Mouse (Mus musculus): ENCODE results near the gene Ccdc184. TPM values are rescaled to one million over a fixed set of nuclear protein-coding genes. Genes with fewer than 3 reads are reported as not detected.
A peak's percentile ranks its signal among the peaks of the same experiment; 100 is the strongest.

Ccdc184 gene
- under 1 TPM; 0.41 to 0.84 (median 0.66) TPM for total RNA-seq (2022)

DNA sequence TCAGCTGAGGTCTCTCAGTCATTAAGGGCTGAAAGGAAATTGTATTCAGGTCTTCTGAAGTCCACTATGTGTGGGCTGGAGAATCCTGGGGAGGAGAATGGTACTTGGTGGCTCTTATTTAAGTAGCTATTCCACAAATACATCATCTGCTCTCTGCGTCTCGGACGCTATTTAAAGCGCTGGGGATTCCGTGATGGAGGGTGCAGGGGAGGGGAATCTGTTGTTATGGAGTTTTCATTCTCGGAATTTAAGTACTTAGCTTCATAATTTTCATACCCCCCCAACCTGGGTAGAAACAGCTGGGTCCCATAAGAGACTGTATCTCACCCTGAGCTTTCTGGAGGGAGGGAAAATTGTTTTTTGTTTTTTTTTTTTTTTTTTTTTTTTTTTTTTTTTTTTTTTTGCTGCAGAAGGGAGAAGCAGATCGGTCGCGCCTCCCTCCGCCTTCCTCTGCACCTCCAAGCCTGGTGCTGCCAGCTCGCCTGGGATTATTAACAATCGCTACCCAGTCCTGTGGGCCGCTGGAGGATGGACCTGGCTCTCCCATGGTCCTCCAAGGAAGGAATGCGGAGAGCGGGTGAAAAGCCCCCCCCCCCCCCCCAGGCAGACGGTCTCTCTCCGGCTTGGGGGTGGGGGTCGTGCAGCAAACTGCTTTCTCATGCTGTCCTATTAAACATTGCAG, at the start of gene Ccdc184:
Gene Ccdc184 (plus strand): TSS at position 196 of the 682 bp plus-strand sequence.
- no peak for DNase-seq (ENCODE audit: low spot score)

DNA sequence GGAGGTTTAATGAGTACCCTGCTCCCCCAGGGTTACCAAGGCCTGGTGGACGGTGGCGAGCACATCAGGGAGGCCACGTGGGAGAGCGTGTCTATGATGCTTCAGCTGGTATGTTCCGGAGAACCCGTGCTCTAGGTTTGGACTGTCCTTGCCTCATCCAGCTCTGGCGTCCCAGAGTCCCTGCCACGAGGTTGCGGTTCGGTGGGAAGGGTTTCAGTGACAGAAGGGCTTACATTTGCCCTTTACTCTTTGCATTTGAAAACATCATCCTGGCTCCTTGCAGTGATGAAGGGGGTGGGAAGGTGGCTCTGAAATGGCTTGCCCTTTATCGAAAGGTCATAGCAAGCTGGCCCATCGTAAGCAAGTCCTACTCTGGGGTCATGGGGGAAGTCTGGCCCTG, 47.6 kb upstream of the Ccdc184 start:
- DNase-seq (ENCODE audit: low spot score): no peak

DNA sequence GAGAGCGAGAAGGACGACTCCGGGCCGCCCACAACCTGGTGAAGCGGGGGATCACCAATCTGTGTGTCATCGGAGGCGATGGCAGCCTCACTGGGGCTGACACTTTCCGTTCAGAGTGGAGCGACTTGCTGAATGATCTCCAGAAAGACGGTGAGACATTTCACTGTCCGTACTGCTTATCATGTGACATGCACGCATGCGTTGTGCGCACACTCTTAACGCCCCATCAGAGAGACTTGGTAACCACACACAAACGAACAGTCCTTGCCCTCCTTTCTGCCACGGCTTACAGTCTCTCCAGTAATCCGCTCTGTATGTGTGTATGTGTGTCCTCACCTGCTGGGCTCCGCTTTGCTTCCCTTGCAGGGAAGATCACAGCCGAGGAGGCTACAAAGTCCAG, 46.1 kb upstream of the Ccdc184 start:
- no peak for DNase-seq (ENCODE audit: low spot score)

DNA sequence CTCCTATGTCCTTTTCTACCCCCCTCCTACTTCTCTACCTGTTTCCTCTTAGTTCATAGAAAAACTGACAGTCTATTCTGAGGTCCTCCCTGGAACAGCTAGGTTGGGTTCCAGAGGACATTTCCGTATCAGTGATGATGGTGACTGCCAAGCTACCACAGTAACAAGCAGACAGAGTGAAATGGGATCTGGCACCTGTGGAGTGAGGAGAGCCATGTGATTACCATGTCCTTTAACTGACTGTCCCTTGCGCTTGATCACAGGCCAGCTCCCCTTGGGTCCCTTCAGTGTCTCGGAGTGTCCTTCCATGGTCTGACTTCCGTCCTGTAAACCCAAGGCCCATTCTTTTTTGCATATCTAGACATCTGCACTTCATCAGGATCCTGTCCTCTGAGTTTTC, 36.0 kb upstream of the Ccdc184 start:
- peak; percentile 65 for DNase-seq (ENCODE audit: low spot score)

DNA sequence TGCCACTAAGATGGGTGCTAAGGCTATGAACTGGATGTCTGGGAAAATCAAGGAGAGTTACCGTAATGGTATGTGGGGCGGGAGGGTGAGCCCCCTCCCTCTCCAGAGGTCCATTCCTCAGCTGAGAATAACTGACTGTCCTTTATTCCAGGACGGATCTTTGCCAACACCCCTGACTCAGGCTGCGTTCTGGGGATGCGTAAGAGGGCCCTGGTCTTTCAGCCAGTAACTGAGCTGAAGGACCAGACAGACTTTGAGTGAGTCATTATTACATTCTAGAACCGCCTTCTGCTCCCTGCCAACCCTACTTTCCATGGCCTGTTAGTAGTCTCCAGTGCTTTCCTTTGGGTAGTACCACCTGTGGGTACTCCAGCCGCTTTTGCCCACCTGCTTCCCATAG, 35.5 kb upstream of the Ccdc184 start:
- DNase-seq (ENCODE audit: low spot score): no peak

DNA sequence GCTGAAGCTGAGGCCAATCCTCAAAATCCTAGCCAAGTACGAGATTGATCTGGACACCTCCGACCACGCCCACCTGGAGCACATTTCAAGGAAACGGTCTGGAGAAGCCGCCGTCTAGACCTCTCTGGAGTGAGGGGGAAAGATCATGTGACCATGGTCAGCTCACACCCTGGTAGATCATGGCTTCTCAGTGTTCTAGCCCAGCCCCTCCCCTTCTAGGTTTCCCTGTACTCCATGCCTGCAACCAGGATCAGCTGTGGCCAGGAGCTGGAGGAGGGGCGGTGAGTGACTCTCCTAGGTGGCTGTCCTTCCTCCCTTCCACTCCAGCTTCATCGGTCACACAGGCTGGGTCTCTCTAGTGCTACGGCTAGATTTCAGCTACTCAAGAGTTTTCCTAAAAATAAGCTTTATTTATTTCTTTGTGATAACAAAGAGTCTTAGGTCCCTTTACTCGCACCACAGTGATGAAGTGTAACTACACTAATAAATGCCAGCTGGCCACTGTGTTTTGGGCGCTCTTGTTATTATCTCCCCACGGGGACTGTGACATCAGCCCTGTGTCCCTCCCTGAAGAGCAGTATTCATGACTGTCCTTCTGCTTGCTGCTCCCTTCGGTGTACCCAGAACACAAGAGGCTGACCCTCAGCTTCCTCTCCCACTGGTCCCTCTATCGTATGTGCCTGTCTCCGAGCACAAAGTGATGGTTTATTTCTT, 34.9 kb upstream of the Ccdc184 start:
- DNase-seq (ENCODE audit: low spot score): no peak

DNA sequence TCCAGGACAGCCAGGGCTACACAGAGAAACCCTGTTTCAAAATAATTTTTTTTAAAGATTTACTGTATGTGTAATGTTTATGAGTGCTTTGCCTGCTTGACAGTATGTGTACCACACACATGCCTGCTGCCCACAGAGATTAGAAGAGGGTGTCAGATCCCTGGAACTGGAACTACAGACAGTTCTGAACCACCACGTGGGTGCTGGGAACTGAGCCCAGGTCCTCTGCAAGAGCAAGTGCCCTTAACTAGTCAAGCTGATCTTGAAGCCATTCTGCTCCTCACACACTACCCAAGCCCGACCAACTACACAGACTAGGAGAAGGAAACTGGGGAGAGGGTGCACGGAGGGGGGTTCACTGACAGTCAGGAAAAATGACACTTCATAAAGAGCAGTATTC, 33.5 kb upstream of the Ccdc184 start:
- peak; percentile 49 for DNase-seq (ENCODE audit: low spot score)

DNA sequence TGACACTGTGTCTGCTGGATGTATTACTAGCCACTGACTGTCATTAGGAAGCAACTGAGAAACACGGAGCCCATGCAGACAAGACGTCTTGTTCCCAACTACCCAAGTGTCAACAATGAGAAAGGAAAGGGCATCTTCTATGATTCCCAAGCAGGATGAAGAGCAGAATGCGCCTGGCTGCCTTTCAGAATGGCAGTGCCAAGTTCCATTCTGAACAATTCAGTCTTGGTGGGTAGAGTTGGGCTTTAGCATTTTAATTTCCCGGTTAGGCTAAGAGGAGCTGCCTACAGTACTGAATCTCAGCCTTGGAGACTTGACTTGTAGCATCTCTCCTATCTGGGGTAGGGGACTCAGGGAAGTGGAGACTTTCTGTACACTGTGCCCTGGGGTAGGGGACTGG, 32.9 kb upstream of the Ccdc184 start:
- DNase-seq (ENCODE audit: low spot score): no peak

DNA sequence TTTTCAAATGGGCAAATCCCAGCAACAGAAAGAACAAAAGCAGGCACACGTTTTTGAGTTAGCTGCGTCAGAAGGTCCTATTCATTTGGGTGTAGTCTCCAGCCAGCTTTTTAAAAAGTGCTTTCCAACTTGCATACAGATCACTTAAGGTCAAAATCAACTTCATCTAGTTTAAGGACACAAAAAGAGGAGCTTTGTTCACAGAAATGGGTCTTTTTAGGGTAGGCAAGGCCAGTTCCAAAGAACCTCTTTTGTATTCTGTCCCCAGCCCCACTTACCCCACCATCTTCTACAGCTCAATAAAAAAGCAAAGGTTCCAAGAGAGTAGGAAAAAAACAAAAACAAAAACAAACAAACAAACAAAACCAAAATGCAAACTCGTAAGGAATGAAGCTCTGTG, 32.3 kb upstream of the Ccdc184 start:
- no peak for DNase-seq (ENCODE audit: low spot score)

DNA sequence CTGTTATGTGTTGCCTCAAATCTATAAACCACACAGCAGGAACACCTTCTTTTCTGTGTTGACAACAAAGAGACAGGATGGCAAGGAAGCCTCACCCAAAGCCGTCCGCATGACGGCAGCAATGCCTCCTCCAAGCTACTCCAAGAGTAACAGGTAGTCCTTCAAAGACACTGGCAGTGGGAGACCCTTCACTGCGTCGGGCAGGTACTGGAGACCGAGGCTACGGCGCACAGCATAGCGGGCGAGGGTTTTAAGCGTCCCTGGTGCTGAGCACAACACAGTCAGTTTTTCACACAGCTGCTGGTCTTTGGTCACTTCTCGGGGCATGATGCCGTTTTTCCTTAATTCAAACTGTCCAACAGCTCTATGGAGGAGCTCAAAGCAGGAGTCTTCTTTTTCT, 31.3 kb upstream of the Ccdc184 start:
- no peak for DNase-seq (ENCODE audit: low spot score)

DNA sequence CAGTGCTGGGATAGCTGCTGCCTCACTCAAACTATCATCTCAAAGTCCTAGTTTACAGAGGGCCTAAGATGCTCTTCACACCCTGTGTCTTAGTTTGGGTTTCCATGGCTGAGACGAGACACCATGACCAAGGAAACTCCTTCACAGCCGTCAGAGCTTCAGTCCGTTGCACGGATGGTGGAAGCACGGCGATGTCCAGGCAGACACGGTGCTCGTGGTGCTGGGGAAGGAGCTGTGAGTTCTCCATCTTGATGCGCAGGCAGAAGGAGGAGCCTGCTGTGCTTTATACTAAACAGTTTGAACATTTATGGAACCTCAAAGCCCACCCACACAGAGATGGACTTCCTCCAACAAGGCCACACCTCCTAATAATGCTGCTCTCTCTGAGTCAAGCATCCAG, 30.1 kb upstream of the Ccdc184 start:
- DNase-seq (ENCODE audit: low spot score): no peak

DNA sequence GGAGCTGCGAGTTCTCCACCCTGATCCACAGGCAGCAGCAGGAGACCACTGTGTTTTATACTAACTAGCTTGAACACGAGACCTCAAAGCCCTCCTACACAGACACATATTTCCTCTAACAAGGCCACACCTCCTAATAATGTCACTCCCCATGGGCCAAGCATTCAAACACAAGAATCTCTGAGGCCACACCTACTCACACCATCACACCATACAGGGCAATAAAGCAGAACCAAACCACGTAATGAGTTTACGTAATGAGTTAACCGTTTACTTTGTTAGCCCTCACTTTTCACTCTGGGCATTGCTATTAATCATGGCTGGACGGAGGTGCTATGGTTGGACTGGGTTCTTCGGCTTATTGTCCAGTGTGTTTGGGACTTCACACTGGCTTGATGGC, 27.2 kb upstream of the Ccdc184 start:
- no peak for DNase-seq (ENCODE audit: low spot score)

DNA sequence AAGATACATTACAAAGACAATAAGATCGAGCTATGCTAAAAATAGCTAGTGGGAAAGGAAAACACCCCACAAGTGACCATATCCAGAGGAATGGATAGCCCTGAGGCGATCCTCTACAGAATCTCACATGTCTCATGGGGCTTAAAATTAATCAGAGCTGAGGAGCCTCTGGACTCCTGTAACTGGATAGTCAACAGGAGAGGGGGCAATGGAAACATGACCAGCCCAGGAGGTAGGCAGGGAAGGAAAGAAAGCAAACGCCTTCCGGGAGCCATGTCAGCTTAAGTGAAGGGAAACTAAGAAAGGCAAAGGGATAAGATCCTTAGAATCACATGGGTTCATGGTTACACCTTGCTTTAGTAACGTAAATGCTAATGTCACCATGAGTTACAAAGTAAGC, 26.1 kb upstream of the Ccdc184 start:
- no peak for DNase-seq (ENCODE audit: low spot score)

DNA sequence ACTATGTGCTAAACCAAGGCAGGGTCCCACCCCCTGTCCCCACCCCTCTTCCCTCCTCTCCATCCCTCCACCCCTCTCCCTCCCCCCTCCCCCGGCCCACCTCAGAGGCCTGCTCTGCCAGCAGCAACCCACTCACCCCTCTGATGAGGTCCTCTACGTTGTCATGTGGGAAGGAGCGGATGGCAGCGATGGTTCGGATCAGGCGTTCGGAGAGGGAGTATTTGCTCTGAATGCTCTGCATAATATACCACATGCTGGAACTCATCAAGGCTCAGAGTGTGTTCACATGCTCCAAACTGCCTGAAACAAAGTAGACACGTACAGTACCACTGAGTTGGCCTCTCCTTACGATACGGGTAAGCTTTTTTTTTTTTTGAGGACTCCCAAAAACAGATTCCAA, 24.4 kb upstream of the Ccdc184 start:
- DNase-seq (ENCODE audit: low spot score): no peak

DNA sequence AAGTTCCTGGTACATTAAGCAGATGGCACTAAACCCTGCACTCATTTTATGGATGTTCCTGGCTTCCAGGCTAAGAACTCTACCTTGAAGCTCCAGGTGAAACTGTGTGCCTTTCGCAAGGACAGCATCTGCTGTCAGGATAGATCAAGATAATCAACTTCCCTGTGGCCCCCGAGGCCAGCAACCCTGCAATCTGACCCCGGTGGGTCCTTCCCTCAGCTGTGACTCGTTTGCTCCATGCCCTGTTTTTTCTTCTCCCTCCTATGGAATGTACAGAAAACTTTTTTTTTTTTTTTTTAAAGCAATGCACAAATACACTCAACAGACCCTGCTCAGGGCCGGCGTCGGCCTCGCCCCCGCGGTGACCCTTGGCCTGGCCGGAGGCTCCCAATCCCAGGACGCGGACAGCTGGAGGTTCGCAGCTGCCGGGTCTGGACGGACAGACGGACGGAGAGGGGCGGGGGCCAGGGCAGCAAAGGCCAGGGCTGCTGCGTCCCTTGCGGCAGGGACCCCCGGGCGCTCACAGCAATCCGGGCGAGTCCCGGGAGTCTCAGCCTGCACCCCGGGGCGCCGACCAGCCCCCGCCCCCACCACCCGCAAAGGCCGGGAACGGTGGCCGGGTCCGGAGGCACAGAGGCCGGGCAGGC, 22.0 kb upstream of the Ccdc184 start:
- no peak for DNase-seq (ENCODE audit: low spot score)

DNA sequence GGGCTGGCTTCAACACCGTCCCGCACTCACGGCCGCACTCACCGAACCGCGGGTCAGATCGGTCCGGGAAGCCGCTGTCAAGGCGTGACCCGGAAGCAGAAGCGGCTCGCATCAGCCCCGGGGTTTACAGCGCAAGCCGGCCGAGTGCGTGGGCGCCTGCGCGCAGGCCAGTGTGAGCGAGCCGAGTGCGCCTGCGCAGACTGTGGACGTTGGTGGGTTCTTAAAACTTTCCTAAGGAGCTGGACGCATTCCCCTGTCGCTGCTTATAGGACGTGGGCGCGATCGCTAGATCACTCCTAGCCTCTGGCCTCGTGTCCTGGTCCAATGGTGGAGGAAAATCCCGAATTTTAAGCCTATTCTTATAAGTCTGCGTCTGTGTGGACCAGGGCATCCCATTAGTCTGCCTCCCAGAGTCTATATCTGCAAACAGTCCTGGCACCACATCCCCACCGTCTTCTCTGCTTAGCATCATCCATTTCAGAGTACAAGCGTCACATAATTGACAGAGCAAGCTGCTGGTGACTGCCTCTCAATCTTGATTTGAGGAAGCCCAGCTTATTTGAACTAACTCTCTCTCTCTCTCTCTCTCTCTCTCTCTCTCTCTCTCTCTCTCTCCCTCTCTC, 21.3 kb upstream of the Ccdc184 start:
- peak; percentile 91 for DNase-seq (ENCODE audit: low spot score)

DNA sequence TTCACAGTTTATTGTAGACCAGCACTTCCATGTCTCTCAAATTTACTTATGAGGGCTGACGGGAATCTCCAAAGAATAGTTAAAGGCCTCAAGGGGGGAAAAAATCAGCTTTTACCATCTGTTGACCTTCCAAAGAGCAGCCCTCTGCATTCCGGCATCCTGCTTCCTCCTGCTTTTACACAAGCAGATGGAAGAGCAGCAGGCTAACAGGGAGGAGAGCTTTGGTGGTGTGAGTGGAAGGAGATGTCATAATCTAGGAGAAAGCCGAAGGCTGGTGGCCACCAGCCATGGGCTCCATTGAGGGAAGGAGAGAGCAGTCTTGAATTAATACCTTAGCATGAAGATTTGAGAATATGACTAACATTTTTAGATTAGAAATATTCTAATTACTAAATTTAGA, 18.6 kb upstream of the Ccdc184 start:
- DNase-seq (ENCODE audit: low spot score): no peak

DNA sequence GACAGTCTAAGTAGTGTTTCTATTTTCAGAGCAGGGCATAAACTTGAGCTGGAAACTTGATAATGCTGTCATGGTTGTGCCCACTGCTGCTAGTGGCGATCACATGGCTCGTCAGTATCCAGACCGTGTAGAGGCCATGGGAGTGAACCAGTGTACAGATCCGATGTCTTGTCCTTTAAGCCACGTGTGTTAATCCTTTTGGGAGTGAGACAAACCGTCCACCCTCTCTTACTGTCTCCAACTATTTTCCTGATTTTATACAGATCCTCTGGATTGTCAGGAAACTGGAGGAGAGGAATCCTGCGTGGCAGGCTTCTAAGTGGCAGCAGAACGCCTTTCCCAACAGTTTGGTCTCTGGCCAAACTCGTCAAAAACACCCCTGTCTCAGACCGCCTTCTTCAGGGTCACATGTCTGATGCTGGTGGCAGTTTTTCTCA, 17.8 kb upstream of the Ccdc184 start:
- DNase-seq (ENCODE audit: low spot score): peak; percentile 48

DNA sequence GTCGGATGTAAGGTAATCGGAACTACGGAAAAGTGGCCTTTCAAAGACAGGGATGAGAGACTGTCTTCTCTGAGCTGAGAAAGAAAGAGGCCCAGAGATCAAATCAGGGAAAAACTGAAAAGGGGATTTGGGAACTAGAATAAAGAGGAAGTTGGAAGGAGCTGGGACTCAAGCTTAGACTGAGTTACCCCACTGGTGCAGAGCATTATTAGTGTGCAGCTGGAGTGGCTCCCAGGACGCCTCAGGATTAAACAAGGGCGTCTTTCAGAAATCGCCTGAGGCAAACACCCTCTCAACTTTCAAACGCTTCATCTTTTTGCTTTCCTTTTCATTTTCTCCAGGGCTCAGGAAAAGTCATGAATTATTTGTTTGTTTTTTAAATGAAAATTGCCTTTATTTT, 14.0 kb upstream of the Ccdc184 start:
- DNase-seq (ENCODE audit: low spot score): no peak

DNA sequence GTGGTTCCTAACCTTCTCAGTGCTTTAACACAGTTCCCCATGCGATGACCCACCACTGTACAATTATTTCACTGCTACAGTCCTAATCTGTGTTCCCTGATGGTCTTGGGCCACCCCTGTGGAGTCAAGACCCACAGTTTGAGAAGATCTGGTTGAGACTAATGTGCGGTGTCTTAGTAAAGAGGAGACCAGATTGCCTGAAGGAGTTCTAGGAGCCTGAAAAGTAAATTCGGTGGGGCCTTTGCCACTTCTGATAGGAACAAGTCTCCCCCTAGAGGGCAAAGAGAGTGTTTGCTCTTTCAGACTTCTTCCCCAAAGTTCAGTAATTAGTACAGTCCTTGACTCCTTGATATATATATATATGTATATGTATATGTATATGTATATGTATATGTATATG, 13.3 kb upstream of the Ccdc184 start:
- peak; percentile 35 for DNase-seq (ENCODE audit: low spot score)

DNA sequence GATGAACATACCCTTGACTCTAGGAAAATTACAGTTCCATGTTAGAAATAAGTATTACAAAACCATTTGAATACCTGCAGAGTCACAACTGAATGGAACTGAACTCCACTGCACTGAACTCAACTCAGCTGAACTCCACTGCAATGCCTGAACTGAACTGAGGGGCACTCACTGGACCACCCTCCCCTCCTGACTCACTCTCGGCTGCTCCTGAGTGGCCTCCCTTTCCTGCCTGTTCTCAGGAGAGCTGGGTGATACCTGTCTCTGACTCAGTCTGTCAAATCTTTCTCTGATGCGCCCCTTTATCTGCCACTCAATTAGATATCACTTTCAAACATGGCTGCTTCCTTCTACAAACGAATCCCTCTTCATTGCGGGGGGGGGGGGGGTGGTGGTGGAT, 12.8 kb upstream of the Ccdc184 start:
- DNase-seq (ENCODE audit: low spot score): no peak

DNA sequence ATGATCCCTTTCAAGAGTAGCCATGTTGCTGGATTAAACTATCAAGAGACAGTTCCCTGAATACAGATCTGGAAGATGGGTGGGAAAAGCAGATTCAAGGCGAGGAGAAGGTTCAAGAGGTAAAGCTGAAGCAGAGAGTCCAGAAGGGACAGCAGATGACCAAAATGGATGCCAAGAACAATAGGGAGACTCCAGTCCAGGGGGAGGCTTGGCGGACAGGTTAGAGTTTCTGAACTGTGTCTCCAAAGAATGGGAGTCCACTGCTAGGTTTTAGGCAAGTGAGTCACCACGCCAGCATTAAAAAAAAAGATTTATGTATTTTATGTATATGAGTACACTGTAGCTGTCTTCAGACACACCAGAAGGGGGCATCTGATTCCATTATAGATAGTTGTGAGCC, 12.3 kb upstream of the Ccdc184 start:
- no peak for DNase-seq (ENCODE audit: low spot score)

DNA sequence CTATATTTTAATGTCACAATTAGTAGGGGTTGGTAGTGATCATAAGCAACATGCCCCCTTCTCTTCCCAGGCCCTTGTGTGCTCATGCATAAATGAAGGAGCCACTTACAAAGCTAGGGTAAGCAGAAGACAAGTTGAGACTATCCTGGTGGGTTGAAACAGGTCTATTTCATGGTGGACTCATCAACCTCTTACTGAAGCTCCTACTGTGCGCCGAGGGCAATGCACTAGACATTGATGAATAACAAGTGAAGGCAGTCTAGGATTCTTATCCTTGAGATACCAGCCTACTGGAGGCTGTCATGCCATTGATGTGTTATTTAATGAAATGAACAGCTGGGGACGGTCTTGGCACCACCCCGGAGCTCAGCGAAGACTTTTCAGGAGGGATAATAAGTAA, 11.7 kb upstream of the Ccdc184 start:
- DNase-seq (ENCODE audit: low spot score): no peak

All from heart, adult 8-10 months (tissue).